Mouse (Mus musculus) bone marrow macrophage, adult 2 months (primary cell): Measurements from ENCODE around the gene Slc4a1.

Experiments
- CTCF ChIP-seq: IDR thresholded peaks from 2 replicates; pipeline ENCODE4 v1.5.1; 2012; ENCODE audit warnings: low read depth, mild to moderate bottlenecking, low read length, moderate library complexity
- POLR2A ChIP-seq: IDR thresholded peaks from 2 replicates; pipeline ENCODE4 v1.6.1; 2012; ENCODE audit warnings: mild to moderate bottlenecking, low read depth, low read length, borderline replicate concordance

DNA sequence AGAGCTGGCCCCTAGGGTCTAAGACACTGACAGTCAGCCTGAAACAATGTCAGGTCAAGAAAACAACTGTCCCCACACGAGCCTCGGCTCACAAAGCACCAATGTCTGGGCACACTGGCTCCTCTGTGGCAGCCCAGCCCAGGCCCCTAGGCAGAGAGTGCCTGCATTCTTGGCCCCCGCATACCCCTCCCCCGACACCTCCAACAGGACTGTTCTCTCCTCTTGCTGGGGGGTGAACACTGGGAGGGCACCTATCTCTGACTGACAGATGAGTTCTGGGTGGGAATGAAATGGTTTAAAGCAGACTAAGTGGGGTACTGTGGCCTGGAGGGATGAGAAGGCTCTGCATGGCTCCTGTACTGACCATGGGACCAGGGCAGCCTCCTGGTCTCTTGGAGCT lies 304 bp downstream of the Slc4a1 start:
- TF ChIP-seq CTCF (no peak), POLR2A (no peak)
